ENCODE assay signal across 11 mouse cellular contexts in genomic region chr1:191413691-191414415, GRCm38 (mm10).
"Had no signal": no experiment of that assay in that cellular context is flagged by ENCODE, and none has a peak within 500 bp of the region (broad histone marks: within the 10 kb centered on the region; RNA-seq: fewer than 3 reads in every experiment).

No protein-coding gene starts in this region.

- H3K9me3 ChIP-seq: limb, embryonic 10.5 days; midbrain, embryonic 13.5 days had no signal

- H3K4me2 ChIP-seq: midbrain, embryonic 13.5 days had no signal

- H3K4me3 ChIP-seq: layer of hippocampus, adult 2 months; limb, embryonic 10.5 days; midbrain, embryonic 13.5 days had no signal

- H3K27me3 ChIP-seq: midbrain, embryonic 13.5 days had no signal

- DNase-seq: kidney, adult 11 months; kidney, adult 9 months; kidney, postnatal 4 days; lung, adult 2 months; lung, postnatal 36 days had no signal

- ATAC-seq: lung, postnatal 0 days; midbrain, embryonic 13.5 days had no signal

- H3K27ac ChIP-seq: kidney, postnatal 0 days; layer of hippocampus, adult 2 months; limb, embryonic 10.5 days; midbrain, embryonic 13.5 days; stomach, postnatal 0 days had no signal

- H3K9ac ChIP-seq: midbrain, embryonic 13.5 days had no signal

- H3K36me3 ChIP-seq: limb, embryonic 10.5 days; midbrain, embryonic 13.5 days had no signal

- H3K4me1 ChIP-seq: midbrain, embryonic 13.5 days had no signal
